Mouse (Mus musculus): Measurements from ENCODE around the gene Nos3. TPM values are rescaled to one million over a fixed set of nuclear protein-coding genes. Genes with fewer than 3 reads are reported as not detected.

Gene Nos3
- total RNA-seq, 4 experiments from 2014 or later: 3.2 to 5.8 (median 4.0) TPM

GRCm38 (mm10) chr5:24426556-24427284 lies 62.1 kb downstream of the Nos3 start:
- DNase-seq (ENCODE audit: low spot score in 2 of 2): no peak

- DNase-seq (ENCODE audit: low spot score in 2 of 2): no peak
These were observed 62.6 kb downstream of the Nos3 start for GRCm38 (mm10) chr5:24427285-24427633.

- DNase-seq (ENCODE audit: low spot score in 2 of 2): no peak
These were observed 63.4 kb downstream of the Nos3 start for GRCm38 (mm10) chr5:24427981-24428402.

GRCm38 (mm10) chr5:24428596-24428995 lies 64.0 kb downstream of the Nos3 start:
- DNase-seq (ENCODE audit: low spot score in 2 of 2): no peak

- DNase-seq (ENCODE audit: low spot score in 2 of 2): no peak
These were observed 69.4 kb downstream of the Nos3 start for GRCm38 (mm10) chr5:24433993-24434392.

Other genes starting within 250 kb of the Nos3 start
- gene Nupl2, start 199.8 kb upstream of the Nos3 start, total RNA-seq (2022): 1 to 10 TPM; 5.6 to 6.3 (median 5.7) TPM
- gene Kcnh2, start 13.2 kb upstream of the Nos3 start, total RNA-seq (2022): 1 to 10 TPM in 2 of 4 experiments, under 1 TPM in 2; 0.54 to 1.8 (median 1.2) TPM
- gene Atg9b, start 27.3 kb downstream of the Nos3 start, total RNA-seq (2022): under 1 TPM in 1 of 4 experiments, not detected in 3; 0.22 TPM
- gene Abcb8, start 28.9 kb downstream of the Nos3 start, total RNA-seq (2022): 10 to 100 TPM; 34.7 to 40.0 (median 38.8) TPM
- under 1 TPM in 1 of 4 experiments, not detected in 3; 0.34 TPM for gene Asic3, start 48.6 kb downstream of the Nos3 start, total RNA-seq (2022)
- 10 to 100 TPM in 3 of 4 experiments, 1 to 10 TPM in 1; 9.3 to 12.6 (median 10.7) TPM for gene Cdk5, start 58.7 kb downstream of the Nos3 start, total RNA-seq (2022)
- 10 to 100 TPM; 10.7 to 14.5 (median 12.6) TPM for gene Slc4a2, start 59.0 kb downstream of the Nos3 start, total RNA-seq (2022)
- 100 to 1,000 TPM; 188 to 243 (median 221) TPM for gene Fastk, start 80.5 kb downstream of the Nos3 start, total RNA-seq (2022)
- gene Tmub1, start 83.0 kb downstream of the Nos3 start, total RNA-seq (2022): 10 to 100 TPM; 18.4 to 19.9 (median 19.3) TPM
- 10 to 100 TPM; 79.7 to 89.0 (median 83.6) TPM for gene Agap3, start 87.4 kb downstream of the Nos3 start, total RNA-seq (2022)
- gene Gbx1, start 162.4 kb downstream of the Nos3 start, total RNA-seq (2022): not detected
- 100 to 1,000 TPM; 101 to 130 (median 119) TPM for gene Asb10, start 176.2 kb downstream of the Nos3 start, total RNA-seq (2022)
- gene 4931409K22Rik, start 192.0 kb downstream of the Nos3 start, total RNA-seq (2022): not detected
- gene Abcf2, start 212.7 kb downstream of the Nos3 start, total RNA-seq (2022): 100 to 1,000 TPM; 114 to 132 (median 122) TPM
- gene Chpf2, start 221.9 kb downstream of the Nos3 start, total RNA-seq (2022): 10 to 100 TPM in 3 of 4 experiments, 1 to 10 TPM in 1; 8.5 to 14.5 (median 12.4) TPM

All from gastrocnemius, adult 8-10 months (tissue).